Mouse (Mus musculus) stomach, embryonic 15.5 days (tissue): Measurements from ENCODE around the gene Fitm1. TPM values are rescaled to one million over a fixed set of nuclear protein-coding genes. Genes with fewer than 3 reads are reported as not detected.

Experiments used
- ATAC-seq: fragments of 200-750 bp; cut with Nextera tagmentation; 2 replicates; pipeline ENCODE4 v1.8.0; 2017; ENCODE audit warnings: low read depth, moderate number of reproducible peaks, moderate TSS enrichment; ENCODE audit not compliant: insufficient read depth, low FRiP score
- H3K27ac ChIP-seq: fragments of 300-500 bp; sonication (generic); 2 replicates; pipeline ENCODE4 v1.5.1; 2015; ENCODE audit warnings: mild to moderate bottlenecking, inconsistent platforms
- H3K27me3 ChIP-seq: fragments of 300-500 bp; sonication (generic); replicated peaks from 2 replicates; pipeline ENCODE4 v1.6.1; 2015; ENCODE audit warnings: inconsistent platforms
- H3K36me3 ChIP-seq: fragments of 300-500 bp; sonication (generic); 2 replicates; pipeline ENCODE4 v1.6.1; 2015; ENCODE audit warnings: inconsistent platforms
- H3K4me1 ChIP-seq: fragments of 300-500 bp; sonication (generic); 2 replicates; pipeline ENCODE4 v1.6.1; 2015; ENCODE audit warnings: inconsistent platforms
- H3K4me2 ChIP-seq: fragments of 300-500 bp; sonication (generic); 2 replicates; pipeline ENCODE4 v1.6.1; 2015; ENCODE audit warnings: mild to moderate bottlenecking, inconsistent platforms
- H3K4me3 ChIP-seq: fragments of 300-500 bp; sonication (generic); replicated peaks from 2 replicates; pipeline ENCODE4 v1.5.1; 2015; ENCODE audit warnings: inconsistent platforms
- H3K9ac ChIP-seq: fragments of 300-500 bp; sonication (generic); 2 replicates; pipeline ENCODE4 v1.6.1; 2015; ENCODE audit warnings: inconsistent platforms
- H3K9me3 ChIP-seq: fragments of 300-500 bp; sonication (generic); 2 replicates; pipeline ENCODE4 v1.6.1; 2016; ENCODE audit warnings: inconsistent platforms
- WGBS: fragments of 180-500 bp; shearing (Covaris S2); methylation state at CpG from one replicate; pipeline ENCODE4 v1.1.7; 2015; 5-methylcytosine and 5-hydroxymethylcytosine counted together
- polyA plus RNA-seq: library from polyadenylated mRNA; unstranded; fragments of >200 nt; fragmentation: Nextera tagmentation; extraction: Ambion mirVana; gene quantifications from 2 replicates; pipeline ENCODE4 v1.2.1, GENCODE M21; 2015

Fitm1 gene
- polyA plus RNA-seq, 1 experiment from 2014 or later: 0.50 TPM

- H3K4me1 ChIP-seq: peaks cover 14% of the 10 kb centered on the region
- ATAC-seq: no peak
- H3K9ac ChIP-seq: no peak overlapping the region
- peaks cover 5% of the 10 kb centered on the region; the same call in 1 of the 2 replicates for H3K36me3 ChIP-seq
- no peaks in the 10 kb centered on the region for H3K9me3 ChIP-seq
- 74% methylated on average over 13 of the region's 13 CpGs for WGBS
- H3K27ac ChIP-seq: no peak overlapping the region; the same call in 1 of the 2 replicates
- no peaks in the 10 kb centered on the region for H3K27me3 ChIP-seq
- no peak overlapping the region for H3K4me2 ChIP-seq
- no peak overlapping the region for H3K4me3 ChIP-seq
Measured at GRCm38 (mm10) chr14:55575711-55576110, 294 bp downstream of the Fitm1 start.

DNA sequence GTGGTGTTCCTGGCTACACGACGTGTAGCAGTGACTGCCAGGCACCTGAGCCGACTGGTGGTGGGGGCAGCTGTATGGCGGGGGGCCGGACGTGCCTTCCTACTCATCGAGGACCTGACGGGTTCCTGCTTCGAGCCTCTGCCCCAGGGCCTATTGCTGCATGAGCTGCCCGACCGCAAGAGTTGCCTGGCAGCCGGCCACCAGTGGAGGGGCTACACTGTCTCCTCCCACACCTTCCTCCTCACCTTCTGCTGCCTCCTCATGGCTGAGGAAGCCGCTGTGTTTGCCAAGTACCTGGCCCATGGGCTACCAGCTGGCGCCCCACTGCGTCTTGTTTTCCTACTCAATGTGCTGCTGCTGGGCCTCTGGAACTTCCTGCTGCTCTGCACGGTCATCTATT is 959 bp downstream of the Fitm1 start:
- WGBS: 72% methylated on average over 16 of the region's 16 CpGs
- no peak overlapping the region for H3K9ac ChIP-seq
- H3K36me3 ChIP-seq: peaks cover 10% of the 10 kb centered on the region; the same call in 1 of the 2 replicates
- no peaks in the 10 kb centered on the region for H3K9me3 ChIP-seq
- ATAC-seq: no peak
- H3K4me1 ChIP-seq: peaks cover 14% of the 10 kb centered on the region
- no peak overlapping the region for H3K4me3 ChIP-seq
- H3K27ac ChIP-seq: no peak overlapping the region
- H3K27me3 ChIP-seq: no peaks in the 10 kb centered on the region
- no peak overlapping the region for H3K4me2 ChIP-seq

DNA sequence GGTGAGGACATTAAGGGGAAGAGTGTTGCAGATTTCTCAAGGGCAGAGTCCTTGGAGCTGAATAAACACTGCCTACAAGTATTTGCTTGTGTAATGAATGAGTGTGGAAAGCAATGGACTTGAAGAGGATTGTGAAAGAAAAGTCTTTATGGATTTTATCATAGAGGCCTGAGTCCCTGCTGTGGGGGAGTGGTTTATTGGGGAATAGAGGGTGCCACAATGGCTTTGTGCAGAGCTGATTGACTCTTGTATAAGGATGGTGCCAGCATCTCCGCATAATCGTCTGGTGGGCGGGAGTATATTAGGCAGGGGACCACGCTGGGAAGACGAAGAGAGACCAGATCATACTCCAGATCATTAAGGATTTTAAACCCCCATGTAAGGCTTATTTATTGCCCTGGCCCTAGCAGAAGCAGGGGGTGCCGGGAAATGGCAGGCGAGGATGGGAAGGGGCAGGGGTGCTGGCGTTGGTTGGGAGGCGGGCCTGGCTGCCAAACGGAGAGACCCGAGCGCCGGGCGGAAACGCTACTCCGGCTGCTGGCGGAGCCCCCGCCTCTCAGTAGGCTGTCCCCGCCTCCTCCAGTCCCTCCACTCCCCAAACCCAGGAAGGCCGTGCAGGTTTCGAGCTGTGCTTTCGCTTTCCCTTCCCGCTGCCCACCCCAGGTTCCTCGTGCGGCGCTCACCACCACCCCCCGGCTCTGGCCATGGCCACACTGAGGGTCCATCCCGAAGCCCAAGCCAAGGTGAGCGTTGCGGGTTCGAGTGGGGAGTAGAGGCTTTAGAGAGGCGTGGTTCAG is 2.7 kb downstream of the Fitm1 start, which contains the start of gene Psme1:
Psme1 (plus strand) TSS at position 253 of the 797 bp plus-strand sequence.
- WGBS: under 1% methylated on average over 31 of the region's 32 CpGs
- H3K4me2 ChIP-seq: peak within 1 kb of the TSS; percentile 76
- H3K36me3 ChIP-seq: peaks cover 13% of the 10 kb centered on the region; the same call in 1 of the 2 replicates
- H3K27ac ChIP-seq: peak within 1 kb of the TSS; percentile 89
- H3K4me3 ChIP-seq: peak within 1 kb of the TSS; percentile 87
- H3K9ac ChIP-seq: peak within 1 kb of the TSS; percentile 92
- no peaks in the 10 kb centered on the region for H3K27me3 ChIP-seq
- peak; percentile 87 for ATAC-seq
- peaks cover 14% of the 10 kb centered on the region for H3K4me1 ChIP-seq
- H3K9me3 ChIP-seq: no peaks in the 10 kb centered on the region

DNA sequence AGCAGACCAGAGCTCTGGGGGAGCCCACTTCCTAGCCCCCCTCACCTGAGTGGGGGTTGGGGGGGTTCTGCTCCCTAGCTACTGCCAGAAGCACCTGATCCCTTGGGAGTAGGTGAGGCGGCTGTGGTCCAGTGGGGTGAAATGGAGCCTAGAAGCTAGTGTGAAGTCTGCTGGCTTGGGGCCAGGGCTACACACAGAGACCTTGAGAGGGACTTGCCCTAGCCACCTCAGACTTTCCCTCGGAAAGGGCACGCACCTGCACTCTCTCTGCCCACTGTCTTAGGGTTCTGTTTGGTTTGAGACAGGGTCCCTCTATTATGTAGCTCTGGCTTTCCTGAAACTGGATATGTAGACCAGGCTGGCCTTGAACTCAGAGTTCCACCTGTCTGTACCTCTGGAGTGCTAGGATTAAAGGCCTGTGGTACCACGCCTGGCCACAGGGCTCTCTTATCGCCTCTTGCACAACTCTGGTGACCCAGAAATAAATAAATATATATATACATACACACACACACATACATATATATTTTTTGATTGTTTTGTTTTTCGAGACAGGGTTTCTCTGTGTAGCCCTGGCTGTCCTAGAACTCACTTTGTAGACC is 3.4 kb downstream of the Fitm1 start:
- Histone ChIP-seq H3K9ac (peak overlapping the region; percentile 92), H3K27me3 (no peaks in the 10 kb centered on the region), H3K36me3 (peaks cover 13% of the 10 kb centered on the region; the same call in 1 of the 2 replicates), H3K9me3 (no peaks in the 10 kb centered on the region), H3K4me3 (peak overlapping the region; percentile 87), H3K4me1 (peaks cover 14% of the 10 kb centered on the region), H3K4me2 (peak overlapping the region; percentile 76), H3K27ac (peak overlapping the region; percentile 89)
- peak; percentile 29; the same call in 1 of the 2 replicates for ATAC-seq
- WGBS: 26% methylated on average over 6 of the region's 6 CpGs

DNA sequence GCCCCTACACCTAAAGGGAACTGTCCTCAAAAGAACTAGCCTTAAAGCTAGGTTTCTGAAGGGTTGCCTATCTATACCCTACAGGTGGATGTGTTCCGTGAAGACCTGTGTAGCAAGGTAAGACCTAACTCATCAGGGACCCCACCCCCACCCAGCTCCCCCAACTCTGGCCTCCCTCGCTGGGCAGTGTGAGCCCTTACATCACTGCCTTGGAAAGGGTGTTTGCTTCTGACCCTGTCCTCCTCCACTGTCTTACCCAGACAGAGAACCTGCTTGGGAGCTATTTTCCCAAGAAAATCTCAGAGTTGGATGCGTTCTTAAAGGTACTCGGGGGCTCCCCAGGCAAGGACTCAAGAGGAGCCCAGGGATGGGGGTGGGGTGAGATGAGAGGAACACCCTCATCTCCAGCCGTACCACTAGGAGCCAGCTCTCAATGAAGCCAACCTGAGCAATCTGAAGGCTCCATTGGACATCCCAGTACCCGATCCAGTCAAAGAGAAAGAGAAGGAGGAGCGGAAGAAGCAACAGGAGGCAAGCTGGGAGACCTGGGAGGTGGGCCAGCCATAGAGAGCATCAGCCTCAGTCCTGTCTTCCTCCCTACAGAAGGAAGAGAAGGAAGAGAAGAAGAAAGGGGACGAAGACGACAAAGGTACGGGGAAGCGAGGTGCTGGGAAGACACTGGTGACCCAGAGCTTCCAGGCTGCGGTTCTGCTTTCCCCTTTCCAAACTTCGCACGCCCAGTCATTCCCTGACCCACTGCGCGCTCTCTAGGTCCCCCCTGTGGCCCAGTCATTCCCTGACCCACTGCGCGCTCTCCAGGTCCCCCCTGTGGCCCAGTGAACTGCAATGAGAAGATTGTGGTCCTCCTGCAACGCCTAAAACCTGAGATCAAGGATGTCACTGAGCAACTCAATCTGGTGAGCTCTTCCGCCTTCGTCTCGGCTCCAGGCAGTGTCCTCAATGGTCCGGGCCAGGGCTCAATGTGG is 4.4 kb downstream of the Fitm1 start:
- peaks cover 17% of the 10 kb centered on the region for H3K4me1 ChIP-seq
- no peaks in the 10 kb centered on the region for H3K27me3 ChIP-seq
- H3K36me3 ChIP-seq: peaks cover 13% of the 10 kb centered on the region; the same call in 1 of the 2 replicates
- no peak overlapping the region for H3K4me2 ChIP-seq
- H3K9ac ChIP-seq: no peak overlapping the region
- no peaks in the 10 kb centered on the region for H3K9me3 ChIP-seq
- ATAC-seq: no peak
- WGBS: 89% methylated on average over 23 of the region's 23 CpGs
- H3K27ac ChIP-seq: no peak overlapping the region
- no peak overlapping the region for H3K4me3 ChIP-seq

GRCm38 (mm10) chr14:55580731-55581130 is 5.3 kb downstream of the Fitm1 start:
- no peak for ATAC-seq
- WGBS: 95% methylated on average over 16 of the region's 16 CpGs
- Histone ChIP-seq H3K27ac (no peak overlapping the region), H3K4me2 (no peak overlapping the region), H3K4me3 (no peak overlapping the region), H3K9ac (no peak overlapping the region), H3K36me3 (peaks cover 13% of the 10 kb centered on the region; the same call in 1 of the 2 replicates), H3K27me3 (no peaks in the 10 kb centered on the region), H3K9me3 (no peaks in the 10 kb centered on the region), H3K4me1 (peaks cover 23% of the 10 kb centered on the region)

GRCm38 (mm10) chr14:55581981-55582681 is 6.7 kb downstream of the Fitm1 start:
- H3K27me3 ChIP-seq: no peaks in the 10 kb centered on the region
- no peak overlapping the region for H3K27ac ChIP-seq
- 76% methylated on average over 9 of the region's 9 CpGs for WGBS
- no peaks in the 10 kb centered on the region for H3K9me3 ChIP-seq
- H3K9ac ChIP-seq: no peak overlapping the region
- H3K4me3 ChIP-seq: no peak overlapping the region
- H3K36me3 ChIP-seq: peaks cover 13% of the 10 kb centered on the region; the same call in 1 of the 2 replicates
- peaks cover 23% of the 10 kb centered on the region for H3K4me1 ChIP-seq
- ATAC-seq: no peak
- H3K4me2 ChIP-seq: no peak overlapping the region

- WGBS: 32% methylated on average over 5 of the region's 5 CpGs
- peaks cover 13% of the 10 kb centered on the region; the same call in 1 of the 2 replicates for H3K36me3 ChIP-seq
- no peaks in the 10 kb centered on the region for H3K27me3 ChIP-seq
- no peak for ATAC-seq
- no peaks in the 10 kb centered on the region for H3K9me3 ChIP-seq
- no peak overlapping the region for H3K9ac ChIP-seq
- H3K4me2 ChIP-seq: peak overlapping the region; percentile 87
- H3K4me1 ChIP-seq: peaks cover 12% of the 10 kb centered on the region
- H3K4me3 ChIP-seq: peak overlapping the region; percentile 57
- no peak overlapping the region for H3K27ac ChIP-seq
Measured at GRCm38 (mm10) chr14:55584303-55584701, 8.9 kb downstream of the Fitm1 start.

DNA sequence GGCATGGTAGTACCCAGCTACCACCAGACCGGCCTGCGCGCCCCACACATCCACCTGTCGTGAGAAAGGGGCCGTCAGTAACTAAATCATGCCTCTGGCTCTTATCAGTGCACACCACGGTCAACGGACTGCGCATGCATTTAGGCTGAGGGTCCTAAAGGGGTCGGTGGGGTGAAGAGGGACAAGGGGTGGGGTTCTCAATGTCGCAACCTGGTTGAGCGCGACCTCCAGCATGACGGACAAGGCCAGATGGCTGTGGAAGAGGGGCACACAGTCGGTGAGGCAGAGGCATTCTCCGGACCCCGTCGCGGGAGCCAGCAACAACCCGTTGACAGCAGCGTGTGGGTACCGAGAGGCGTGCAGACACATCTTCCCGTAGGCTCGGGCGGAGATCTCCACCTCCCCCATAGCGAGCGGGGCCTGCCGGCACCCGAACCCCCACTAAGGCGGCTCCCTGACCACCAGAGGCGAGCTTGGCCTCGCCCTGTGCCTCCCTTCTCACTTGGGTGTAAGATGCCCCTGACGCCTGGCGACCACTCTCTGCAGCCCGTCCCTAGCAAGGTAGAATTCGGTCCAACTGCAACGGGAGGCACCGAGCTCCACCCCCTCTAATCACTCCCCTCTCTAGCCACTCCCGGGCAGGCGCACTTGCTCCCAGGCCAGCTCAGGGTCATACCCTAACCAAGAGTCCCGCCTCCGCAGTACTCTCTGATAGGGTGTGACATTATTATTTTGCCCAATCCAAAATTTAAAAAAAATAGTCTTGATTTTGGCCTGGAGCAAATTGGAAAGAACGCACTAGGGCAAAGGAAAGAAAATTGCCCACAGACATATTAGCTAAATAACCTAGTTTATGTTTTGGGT is 9.5 kb downstream of the Fitm1 start, which contains the start of gene Emc9:
Emc9 (minus strand) TSS at position 601 of the 864 bp plus-strand sequence.
- Histone ChIP-seq H3K9me3 (no peaks in the 10 kb centered on the region), H3K27ac (peak within 1 kb of the TSS; percentile 54), H3K4me2 (peak within 1 kb of the TSS; percentile 87), H3K4me1 (peaks cover 12% of the 10 kb centered on the region), H3K4me3 (peak within 1 kb of the TSS; percentile 57), H3K27me3 (no peaks in the 10 kb centered on the region), H3K36me3 (peaks cover 13% of the 10 kb centered on the region; the same call in 1 of the 2 replicates), H3K9ac (peak within 1 kb of the TSS; percentile 19; the same call in 1 of the 2 replicates)
- 4% methylated on average over 43 of the region's 43 CpGs for whole genome bisulfite sequencing
- ATAC-seq: peak; percentile 91

- H3K27ac ChIP-seq: peak overlapping the region; percentile 54
- WGBS: 39% methylated on average over 6 of the region's 6 CpGs
- ATAC-seq: peak; percentile 51; the same call in 1 of the 2 replicates
- H3K9ac ChIP-seq: peak overlapping the region; percentile 19; the same call in 1 of the 2 replicates
- peak overlapping the region; percentile 87 for H3K4me2 ChIP-seq
- H3K9me3 ChIP-seq: no peaks in the 10 kb centered on the region
- peaks cover 10% of the 10 kb centered on the region; the same call in 1 of the 2 replicates for H3K36me3 ChIP-seq
- H3K4me1 ChIP-seq: peaks cover 18% of the 10 kb centered on the region
- no peaks in the 10 kb centered on the region for H3K27me3 ChIP-seq
- peak overlapping the region; percentile 57 for H3K4me3 ChIP-seq
Measured at GRCm38 (mm10) chr14:55585566-55585960, 10.1 kb downstream of the Fitm1 start.
